ENCODE assay signal across 41 mouse cellular contexts in the genomic region with DNA sequence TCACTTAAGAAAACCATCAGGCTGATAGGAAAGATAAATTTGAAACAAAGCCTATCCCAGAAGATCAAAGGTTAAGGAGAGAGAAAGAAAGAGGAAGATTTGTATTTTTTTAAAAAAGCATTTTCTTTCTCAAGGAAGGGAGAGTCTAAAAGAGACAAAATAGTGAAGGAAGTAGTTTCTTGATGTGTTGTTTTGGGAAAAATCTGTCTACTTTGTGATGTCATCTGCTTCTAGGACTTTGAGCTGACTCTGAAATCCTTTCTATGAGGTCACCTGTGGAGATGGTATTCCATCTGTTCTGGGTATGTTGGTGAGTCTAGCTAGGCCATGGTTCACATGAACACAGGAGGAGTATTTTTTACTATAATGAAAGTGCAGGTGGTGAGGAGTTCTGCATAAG. TPM values are rescaled to one million over a fixed set of nuclear protein-coding genes. Genes with fewer than 3 reads are reported as not detected.
"Had no signal": no experiment of that assay in that cellular context is flagged by ENCODE, and none has a peak within 500 bp of the region (broad histone marks: within the 10 kb centered on the region; RNA-seq: fewer than 3 reads in every experiment).

A gene (plus strand): TSS at position 301 of the 400 bp plus-strand sequence.

- H3K27ac ChIP-seq: heart, adult 2 months; heart, embryonic 10.5 days; heart, embryonic 13.5 days; heart, embryonic 15.5 days; hindbrain, embryonic 10.5 days; hindbrain, embryonic 12.5 days; hindbrain, embryonic 13.5 days; hindbrain, embryonic 14.5 days; hindbrain, embryonic 15.5 days; hindbrain, postnatal 0 days; kidney, embryonic 15.5 days; kidney, postnatal 0 days; layer of hippocampus, adult 2 months had no signal

- H3K27me3 ChIP-seq: heart, embryonic 12.5 days; heart, embryonic 13.5 days; heart, embryonic 15.5 days; hindbrain, embryonic 12.5 days; hindbrain, embryonic 13.5 days; hindbrain, embryonic 15.5 days; kidney, embryonic 15.5 days had no signal

- H3K36me3 ChIP-seq: heart, embryonic 10.5 days; heart, embryonic 12.5 days; heart, embryonic 13.5 days; heart, embryonic 15.5 days; hindbrain, embryonic 10.5 days; hindbrain, embryonic 12.5 days; hindbrain, embryonic 13.5 days; hindbrain, embryonic 15.5 days; kidney, embryonic 15.5 days had no signal

- H3K4me3 ChIP-seq: heart, adult 2 months; heart, embryonic 10.5 days; heart, embryonic 12.5 days; heart, embryonic 13.5 days; heart, embryonic 15.5 days; hindbrain, embryonic 10.5 days; hindbrain, embryonic 12.5 days; hindbrain, embryonic 13.5 days; hindbrain, embryonic 15.5 days; kidney, embryonic 15.5 days; layer of hippocampus, adult 2 months had no signal

- ATAC-seq: hindbrain, embryonic 16.5 days; hindbrain, postnatal 0 days; inflammation-experienced regulatory T-cells, adult 6 months had no signal

- H3K9me3 ChIP-seq: heart, embryonic 10.5 days; heart, embryonic 12.5 days; heart, embryonic 13.5 days; heart, embryonic 15.5 days; hindbrain, embryonic 10.5 days; hindbrain, embryonic 12.5 days; hindbrain, embryonic 13.5 days; hindbrain, embryonic 15.5 days; kidney, embryonic 15.5 days had no signal

- H3K4me2 ChIP-seq: heart, embryonic 11.5 days; heart, embryonic 12.5 days; heart, embryonic 13.5 days; heart, embryonic 15.5 days; hindbrain, embryonic 12.5 days; hindbrain, embryonic 13.5 days; hindbrain, embryonic 14.5 days; hindbrain, embryonic 15.5 days; kidney, embryonic 15.5 days had no signal

- H3K9ac ChIP-seq: heart, embryonic 12.5 days; heart, embryonic 13.5 days; heart, embryonic 15.5 days; hindbrain, embryonic 12.5 days; hindbrain, embryonic 13.5 days; hindbrain, embryonic 14.5 days; hindbrain, embryonic 15.5 days; kidney, embryonic 15.5 days had no signal

- DNase-seq: heart, adult 2 months; heart, postnatal 10 days; heart, postnatal 14 days; heart, postnatal 36 days; heart, postnatal 4 days; kidney, adult 11 months; kidney, adult 18-20 months; kidney, adult 2 months; kidney, adult 8-10 months; kidney, adult 9 months; kidney, postnatal 10 days; kidney, postnatal 14 days; kidney, postnatal 25 days; kidney, postnatal 36 days; kidney, postnatal 4 days; layer of hippocampus, adult 9-11 months; layer of hippocampus, postnatal 36 days had no signal

- H3K4me1 ChIP-seq: heart, embryonic 10.5 days; heart, embryonic 12.5 days; heart, embryonic 13.5 days; heart, embryonic 15.5 days; hindbrain, embryonic 10.5 days; hindbrain, embryonic 12.5 days; hindbrain, embryonic 13.5 days; hindbrain, embryonic 15.5 days; kidney, embryonic 15.5 days had no signal

RNA-seq across cellular contexts. Expression of the gene that starts here (rescaled TPM):
- polyA plus RNA-seq: heart, adult 2 months; heart, embryonic 10.5 days; heart, embryonic 11.5 days; heart, embryonic 12.5 days; heart, embryonic 13.5 days; heart, embryonic 14.5 days; heart, embryonic 15.5 days; heart, embryonic 16.5 days; heart, postnatal 0 days; hindbrain, embryonic 10.5 days; hindbrain, embryonic 11.5 days; hindbrain, embryonic 12.5 days; hindbrain, embryonic 13.5 days; hindbrain, embryonic 14.5 days; hindbrain, embryonic 15.5 days; hindbrain, embryonic 16.5 days; hindbrain, postnatal 0 days; inflammation-experienced regulatory T-cells, adult 6 months; intestine, embryonic 14.5 days; kidney, adult 2 months; kidney, embryonic 14.5 days; kidney, embryonic 15.5 days; kidney, embryonic 16.5 days; kidney, postnatal 0 days; large intestine, adult 2 months had no signal
